Mouse (Mus musculus) large intestine, adult 2 months (tissue): ENCODE measurements around the gene Tbcb. TPM values are rescaled to one million over a fixed set of nuclear protein-coding genes. Genes with fewer than 3 reads are reported as not detected.

Experiments used
- polyA plus RNA-seq: library from polyadenylated mRNA; depleted of rRNA; stranded (reverse); fragments of >200 nt; gene quantifications from 2 replicates; pipeline ENCODE4 v1.2.3, GENCODE M21; 2012; rRNA removed

The Tbcb gene
- polyA plus RNA-seq, 1 experiment: 57.3 TPM

Other genes starting within 250 kb of the Tbcb start
- gene Zfp568, start 248.3 kb downstream of the Tbcb start, polyA plus RNA-seq: 4.1 and 5.5 TPM in 2 replicates
- gene Zfp14, start 180.9 kb downstream of the Tbcb start, polyA plus RNA-seq: 1.1 and 2.5 TPM in 2 replicates
- gene Zfp82, start 159.4 kb downstream of the Tbcb start, polyA plus RNA-seq: 0.25 and 0.35 TPM in 2 replicates
- 0.25 TPM in 1 of 2 replicates, not detected in the other for gene Gm26920, start 141.9 kb downstream of the Tbcb start, polyA plus RNA-seq
- 1.0 and 1.2 TPM in 2 replicates for gene Zfp566, start 141.7 kb downstream of the Tbcb start, polyA plus RNA-seq
- gene Zfp260, start 137.5 kb downstream of the Tbcb start, polyA plus RNA-seq: 11.4 and 12.5 TPM in 2 replicates
- 0.20 and 1.2 TPM in 2 replicates for gene Zfp382, start 110.3 kb downstream of the Tbcb start, polyA plus RNA-seq
- gene Zfp146, start 62.5 kb downstream of the Tbcb start, polyA plus RNA-seq: 8.8 and 11.3 TPM in 2 replicates
- gene Cox7a1, start 48.1 kb downstream of the Tbcb start, polyA plus RNA-seq: 90.2 and 179 TPM in 2 replicates
- 636 and 641 TPM in 2 replicates for gene Capns1, start 33.5 kb downstream of the Tbcb start, polyA plus RNA-seq
- 100 and 106 TPM in 2 replicates for gene Polr2i, start 324 bp downstream of the Tbcb start, polyA plus RNA-seq
- gene Ovol3, start 3.5 kb upstream of the Tbcb start, polyA plus RNA-seq: 0.18 TPM in 1 of 2 replicates, not detected in the other
- 0.15 TPM in 1 of 2 replicates, not detected in the other for gene Thap8, start 47.8 kb upstream of the Tbcb start, polyA plus RNA-seq
- gene Wdr62, start 48.1 kb upstream of the Tbcb start, polyA plus RNA-seq: 14.0 and 16.5 TPM in 2 replicates
- 4.0 and 4.9 TPM in 2 replicates for gene Clip3, start 59.5 kb upstream of the Tbcb start, polyA plus RNA-seq
- gene Alkbh6, start 76.4 kb upstream of the Tbcb start, polyA plus RNA-seq: 81.0 and 96.8 TPM in 2 replicates
- 18.4 and 23.2 TPM in 2 replicates for gene Syne4, start 82.5 kb upstream of the Tbcb start, polyA plus RNA-seq
- 0.31 and 0.74 TPM in 2 replicates for gene E130208F15Rik, start 89.5 kb upstream of the Tbcb start, polyA plus RNA-seq
- 12.1 and 13.9 TPM in 2 replicates for gene Sdhaf1, start 91.6 kb upstream of the Tbcb start, polyA plus RNA-seq
- 12.7 and 13.1 TPM in 2 replicates for gene Lrfn3, start 130.5 kb upstream of the Tbcb start, polyA plus RNA-seq
- gene Tyrobp, start 181.5 kb upstream of the Tbcb start, polyA plus RNA-seq: 109 and 121 TPM in 2 replicates
- 18.0 and 22.2 TPM in 2 replicates for gene Hcst, start 187.6 kb upstream of the Tbcb start, polyA plus RNA-seq
- gene Nfkbid, start 189.5 kb upstream of the Tbcb start, polyA plus RNA-seq: 8.6 and 9.0 TPM in 2 replicates
- 54.6 and 86.3 TPM in 2 replicates for gene Aplp1, start 213.3 kb upstream of the Tbcb start, polyA plus RNA-seq
- gene Kirrel2, start 225.4 kb upstream of the Tbcb start, polyA plus RNA-seq: 0.06 and 0.08 TPM in 2 replicates
- gene Nphs1, start 226.0 kb upstream of the Tbcb start, polyA plus RNA-seq: 0.17 and 0.18 TPM in 2 replicates